Mouse (Mus musculus) left cerebral cortex, postnatal 25 days (tissue): ENCODE data around the gene Inpp5d. TPM values are rescaled to one million over a fixed set of nuclear protein-coding genes. Genes with fewer than 3 reads are reported as not detected.

Experiments
- DNase-seq, 2 experiments: peaks; one replicate each; pipeline ENCODE4 v3.0.0; 2022; ENCODE audit warnings: low spot score in 2 of 2, mixed read lengths in 1 of 2
- intact Hi-C: fragments of 180-260 bp; cut with DNase I; formaldehyde crosslinking; loops from one replicate; pipeline ENCODE4 v1.15.1; 2025
- total RNA-seq, 2 experiments: library from RNA; stranded (reverse); gene quantifications; 2 replicates each; pipeline ENCODE4 v1.2.3; 2021

The Inpp5d gene
- total RNA-seq, 2 experiments from 2014 or later: 17.4 to 23.5 TPM

DNA sequence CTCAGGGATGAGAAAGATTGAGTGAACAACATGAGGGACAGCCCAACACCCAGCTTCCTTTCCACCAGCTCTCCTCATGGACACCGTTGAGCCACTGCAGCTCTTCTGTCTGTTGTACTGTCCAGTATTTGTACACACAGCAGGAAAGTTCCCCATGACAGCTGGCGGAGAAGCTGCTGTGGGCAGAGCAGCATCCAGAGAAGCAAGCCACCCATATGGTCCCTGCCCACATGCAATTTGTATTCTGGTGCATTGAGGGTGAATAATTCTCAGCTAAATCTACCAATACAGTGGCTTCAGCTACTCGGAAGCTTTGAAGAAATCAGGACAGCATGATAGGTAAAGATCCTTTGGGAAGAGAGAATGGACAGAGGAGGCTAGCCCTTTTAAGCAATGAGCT is 64.7 kb downstream of the Inpp5d start:
- DNase-seq: peak; percentile 67 to 94
- intact Hi-C loops: loop anchor here (1.0 to 2.0 kb wide), 3 partner anchors 25 to 148 kb away; no protein-coding TSS in a partner anchor

DNA sequence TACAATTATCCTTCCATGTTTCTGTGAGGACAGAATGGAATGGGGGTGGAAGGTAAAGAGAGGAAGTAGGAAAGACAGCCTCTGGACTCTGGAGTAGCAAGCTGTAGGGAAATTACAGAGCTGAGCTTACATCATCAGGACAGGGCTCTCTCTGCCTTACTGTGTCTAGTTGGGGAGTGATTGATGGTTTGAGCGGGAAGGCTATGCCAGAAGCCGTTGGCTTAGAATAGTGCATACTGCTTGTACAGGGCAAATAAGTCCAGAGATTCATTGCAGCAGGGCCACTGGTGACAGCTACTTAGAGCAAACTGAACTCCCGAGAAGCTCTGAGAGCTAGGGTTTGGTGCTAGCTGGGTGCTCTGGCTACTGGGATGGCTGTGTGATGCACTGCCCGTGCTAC is 66.2 kb downstream of the Inpp5d start:
- DNase-seq: peak in 1 of 2 experiments; percentile 54
- intact Hi-C loops: no loop called here

- intact Hi-C loops: no loop called here
Measured at GRCm38 (mm10) chr1:87687009-87687408, 66.9 kb downstream of the Inpp5d start.

GRCm38 (mm10) chr1:87689661-87690341 is 69.7 kb downstream of the Inpp5d start:
- no peak for DNase-seq

More at GRCm38 (mm10) chr1:87687009-87687408, 66.9 kb downstream of the Inpp5d start:
- DNase-seq: no peak

GRCm38 (mm10) chr1:87696358-87696757 is 76.2 kb downstream of the Inpp5d start:
- intact Hi-C loops: no loop called here
- no peak for DNase-seq

More at GRCm38 (mm10) chr1:87689661-87690341, 69.7 kb downstream of the Inpp5d start:
- intact Hi-C loops: no loop called here

DNA sequence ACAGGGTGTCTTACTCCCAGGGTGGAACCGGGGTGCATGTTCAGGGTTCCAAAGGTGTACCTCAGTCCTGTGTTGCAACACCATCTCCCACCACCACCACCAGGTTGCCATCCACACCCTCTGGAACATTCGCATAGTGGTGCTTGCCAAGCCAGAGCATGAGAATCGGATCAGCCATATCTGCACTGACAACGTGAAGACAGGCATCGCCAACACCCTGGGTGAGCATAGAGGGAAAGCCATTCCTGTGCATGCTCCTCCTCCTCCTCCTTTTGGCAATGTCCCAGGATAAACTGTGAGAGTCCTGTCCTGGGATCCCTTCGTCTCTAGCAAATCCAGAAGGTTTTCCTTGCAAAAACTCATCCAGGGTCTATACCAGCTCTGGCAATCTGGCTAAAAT is 77.9 kb downstream of the Inpp5d start:
- intact Hi-C loops: no loop called here
- no peak for DNase-seq

DNA sequence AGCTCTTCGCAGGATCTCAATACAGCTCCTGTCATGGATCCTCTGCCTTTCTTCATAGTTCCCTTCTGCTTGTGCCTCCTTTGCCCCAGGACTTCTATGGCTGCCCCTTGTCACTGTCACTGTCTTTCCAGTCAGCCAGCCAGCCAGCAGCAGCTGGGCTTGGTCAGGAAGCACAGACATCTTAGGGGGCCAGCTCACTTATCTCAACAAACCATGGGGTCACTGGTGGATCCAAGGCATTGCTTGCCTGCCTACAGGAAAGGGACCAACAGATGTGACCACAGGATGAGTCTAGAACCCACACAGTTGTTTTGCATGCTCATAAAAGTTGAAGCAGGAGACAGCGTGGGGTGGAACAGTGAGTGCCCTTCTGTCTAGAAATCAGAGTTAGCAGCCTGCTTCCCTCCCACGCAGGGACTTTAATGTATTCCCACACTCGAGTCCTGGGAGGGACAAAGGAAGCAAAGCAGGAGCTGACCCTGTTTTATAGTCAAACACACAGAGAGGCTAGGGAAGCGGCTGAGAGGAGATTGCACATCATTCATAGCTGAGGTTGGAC is 79.9 kb downstream of the Inpp5d start:
- peak in 1 of 2 experiments; percentile 81 for DNase-seq
- intact Hi-C loops: no loop called here

GRCm38 (mm10) chr1:87704230-87704629 is 84.1 kb downstream of the Inpp5d start:
- DNase-seq: peak in 1 of 2 experiments; percentile 58
- intact Hi-C loops: no loop called here

DNA sequence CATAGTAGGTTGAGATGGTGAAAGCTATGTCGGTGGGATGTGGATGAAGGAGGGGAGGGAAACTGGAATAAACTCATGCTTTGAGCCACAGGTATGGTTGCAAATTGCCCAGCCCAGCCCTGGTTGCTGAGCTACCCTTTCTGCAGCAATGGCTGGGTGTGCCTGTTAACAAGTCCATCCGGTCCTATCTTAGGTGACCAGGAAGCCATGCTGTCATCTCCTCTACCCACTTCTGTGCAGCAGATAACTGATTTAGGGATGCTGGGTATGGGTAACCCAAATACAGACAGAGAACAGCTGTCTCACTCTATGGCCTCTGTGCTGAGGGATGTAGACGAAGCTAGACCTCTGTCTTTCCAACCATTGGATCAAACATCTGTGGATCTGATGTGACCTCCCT is 86.2 kb downstream of the Inpp5d start:
- DNase-seq: no peak
- intact Hi-C loops: no loop called here

- DNase-seq: peak; percentile 60 to 94
- intact Hi-C loops: loop anchor here (1.0 to 2.0 kb wide), 2 partner anchors 24 kb away; no protein-coding TSS in a partner anchor
Measured at GRCm38 (mm10) chr1:87709020-87709419, 88.9 kb downstream of the Inpp5d start.

DNA sequence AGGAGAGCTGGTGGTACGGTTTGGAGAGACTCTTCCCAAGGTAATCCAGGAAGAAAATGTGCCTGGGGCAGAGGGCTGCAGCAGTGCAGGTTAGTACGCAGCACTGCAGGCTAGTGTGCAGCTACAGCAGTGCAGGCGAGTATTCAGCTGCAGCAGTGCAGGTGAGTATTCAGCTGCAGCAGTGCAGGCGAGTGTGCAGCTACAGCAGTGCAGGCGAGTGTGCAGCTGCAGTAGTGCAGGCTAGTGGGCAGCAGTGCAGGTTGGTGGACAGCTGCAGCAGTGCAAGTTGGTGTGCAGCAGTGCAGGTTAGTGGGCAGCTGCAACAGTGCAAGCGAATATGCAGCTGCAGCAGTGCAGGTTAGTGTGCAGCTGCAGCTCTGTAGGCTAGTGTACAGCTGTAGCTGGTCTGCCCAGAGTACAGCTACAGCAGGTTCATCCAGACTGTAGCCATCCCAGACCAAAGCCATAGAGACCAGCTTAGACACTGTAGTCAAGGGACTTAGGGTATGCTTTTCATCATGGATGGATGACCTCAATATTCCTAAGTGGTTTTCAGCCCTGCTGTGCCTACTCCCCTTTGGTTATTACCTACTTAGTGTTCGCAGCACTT is 89.7 kb downstream of the Inpp5d start:
- DNase-seq: no peak
- intact Hi-C loops: loop anchor here (1.0 to 2.0 kb wide), 2 partner anchors 23 to 24 kb away; no protein-coding TSS in a partner anchor

GRCm38 (mm10) chr1:87711938-87712613 is 92.0 kb downstream of the Inpp5d start:
- intact Hi-C loops: no loop called here
- DNase-seq: no peak

DNA sequence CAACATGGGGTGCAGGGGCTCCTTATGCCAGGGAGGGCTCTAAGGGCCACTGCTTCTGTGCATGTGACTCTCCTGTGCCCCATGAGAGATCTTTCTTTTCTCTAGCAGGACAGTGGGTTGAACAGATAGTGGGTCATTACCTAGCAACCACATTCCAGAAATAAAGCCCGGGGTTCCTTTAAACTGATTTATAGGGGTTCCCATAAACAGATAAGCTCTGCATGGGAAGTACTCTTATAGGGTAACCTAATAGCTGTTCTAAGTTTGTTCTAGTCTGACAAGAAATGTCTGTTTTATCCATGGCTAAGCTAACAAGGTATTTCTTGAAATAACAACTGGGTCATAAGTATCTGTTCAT is 92.5 kb downstream of the Inpp5d start:
- intact Hi-C loops: no loop called here
- no peak for DNase-seq

GRCm38 (mm10) chr1:87721382-87721781 is 101.3 kb downstream of the Inpp5d start:
- intact Hi-C loops: loop anchor here (5.0 kb wide), 2 partner anchors 119 to 214 kb away; partner anchors contain the start of gene Neu2
- DNase-seq: peak; percentile 65 to 84

- intact Hi-C loops: loop anchor here (5.0 kb wide), 2 partner anchors 120 to 215 kb away; partner anchors contain the start of gene Neu2
- no peak for DNase-seq
Measured at GRCm38 (mm10) chr1:87722081-87722480, 102.0 kb downstream of the Inpp5d start.

DNA sequence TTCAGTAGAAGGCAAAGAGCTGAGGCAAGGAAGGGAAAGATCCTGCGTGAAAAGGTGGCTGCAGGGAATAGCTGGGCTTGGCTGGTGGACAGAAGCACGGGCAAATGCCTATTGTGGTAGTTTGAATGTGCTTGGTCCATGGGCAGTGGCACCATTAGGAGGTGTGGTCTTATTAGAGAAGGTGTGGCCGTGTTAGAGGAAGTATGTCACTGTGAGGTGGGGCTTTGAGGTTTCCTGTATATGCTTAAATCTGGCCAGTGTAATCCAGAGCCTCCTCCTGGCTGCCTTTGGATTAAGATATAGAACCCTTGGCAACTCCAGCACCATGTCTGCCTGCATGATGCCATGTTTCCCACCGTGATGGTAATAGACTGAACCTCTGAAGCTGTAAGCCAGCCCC is 103.2 kb downstream of the Inpp5d start:
- no peak for DNase-seq
- intact Hi-C loops: loop anchor here (5.0 kb wide), 2 partner anchors 121 to 216 kb away; partner anchors contain the start of gene Neu2

DNA sequence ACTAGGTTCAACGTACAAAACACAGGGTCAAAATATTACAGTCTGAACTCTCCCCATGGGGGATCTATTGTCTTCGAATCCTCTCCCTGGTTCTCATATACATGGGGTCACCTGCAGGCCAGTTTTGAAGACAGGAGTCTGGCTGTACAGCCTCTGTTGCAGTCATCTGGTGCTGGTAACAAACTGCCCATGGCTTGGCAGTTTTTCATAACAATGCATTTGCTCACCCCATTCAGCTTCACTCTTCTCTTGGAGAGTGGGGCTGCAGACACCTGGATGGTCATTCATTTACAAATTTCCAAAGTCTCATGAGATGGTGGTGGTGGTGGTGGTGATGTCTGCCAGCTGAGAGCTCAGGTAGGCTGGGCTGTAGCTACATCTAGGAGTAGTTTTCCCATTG is 109.0 kb downstream of the Inpp5d start:
- intact Hi-C loops: no loop called here
- no peak for DNase-seq

GRCm38 (mm10) chr1:87729850-87730249 is 109.7 kb downstream of the Inpp5d start:
- peak in 1 of 2 experiments; percentile 26 for DNase-seq
- intact Hi-C loops: no loop called here

GRCm38 (mm10) chr1:87730271-87730670 is 110.2 kb downstream of the Inpp5d start:
- DNase-seq: no peak
- intact Hi-C loops: no loop called here

GRCm38 (mm10) chr1:87733212-87733611 is 113.1 kb downstream of the Inpp5d start:
- intact Hi-C loops: loop anchor here (2.0 kb wide), 1 partner anchor 24 kb away; no protein-coding TSS in a partner anchor
- peak; percentile 52 to 87 for DNase-seq
